Mouse (Mus musculus): ENCODE measurements at regions not wholly inside any gene's neighbourhood (a gene's known extent, or its start where the extent isn't known, plus 50 kb on each side); places are given as distances from the start of the nearest gene placed in this dataset.

- DNase-seq (ENCODE audit: low read depth, low spot score), result peak; percentile 28
Observed at GRCm38 (mm10) chr10:126070984-126071713, 105.2 kb downstream of the Lrig3 start.

- DNase-seq (ENCODE audit: low read depth, low spot score), result no peak
Observed at GRCm38 (mm10) chr10:126071714-126072057, 105.7 kb downstream of the Lrig3 start.

DNA sequence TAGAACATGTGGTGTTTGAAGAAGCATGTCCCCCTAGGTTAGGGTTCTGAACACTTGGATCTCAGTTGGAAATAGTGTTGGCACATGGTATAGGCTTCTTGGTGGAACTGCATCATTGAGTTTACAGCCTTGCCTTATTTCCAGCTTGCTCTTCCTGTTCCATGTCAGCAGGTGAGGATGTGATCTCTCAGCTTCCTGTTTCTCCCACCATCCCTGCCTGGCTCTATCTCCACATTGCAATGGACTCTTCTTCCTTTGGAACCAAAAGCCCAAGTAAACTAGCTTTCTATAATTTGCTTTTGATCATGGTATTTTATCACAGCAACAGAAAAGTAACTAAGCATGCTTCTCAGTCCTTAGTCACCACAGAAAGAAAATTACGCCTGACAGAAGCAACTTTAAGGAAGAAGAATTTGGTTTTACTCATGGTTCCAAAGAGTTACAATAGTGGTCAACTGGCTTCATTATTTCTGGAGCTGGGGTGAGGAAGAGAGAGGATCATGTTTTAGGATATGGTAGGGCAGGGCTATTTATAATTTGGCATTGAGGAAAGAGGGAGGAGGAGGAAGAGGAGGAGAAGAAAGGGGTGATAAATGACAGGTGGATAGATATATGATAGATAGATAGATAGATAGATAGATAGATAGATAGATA is 111.5 kb downstream of the Lrig3 start:
- no peak for DNase-seq (ENCODE audit: low read depth, low spot score)

DNA sequence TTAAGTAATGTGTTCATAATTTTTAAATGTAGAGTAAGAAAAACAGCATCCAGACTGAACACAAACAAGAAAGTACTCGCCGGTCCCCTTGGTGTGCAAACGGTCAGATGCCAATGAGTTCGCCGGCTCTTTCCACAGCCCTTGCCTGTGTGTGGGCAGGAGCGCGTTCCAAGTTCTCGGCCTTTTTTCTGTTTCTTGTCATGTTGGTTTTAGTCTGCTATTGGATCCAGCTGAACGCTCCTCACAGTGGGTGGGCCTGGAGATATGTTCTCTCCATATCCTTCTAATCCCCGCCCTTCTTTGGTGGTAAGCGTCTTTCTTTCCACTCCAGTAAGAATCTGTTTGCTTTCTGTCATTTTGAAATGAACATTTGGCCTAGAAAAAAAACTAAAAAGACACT is 116.6 kb downstream of the Lrig3 start:
- DNase-seq (ENCODE audit: low read depth, low spot score), result no peak

GRCm38 (mm10) chr10:126086684-126087083 is 120.7 kb downstream of the Lrig3 start:
- no peak for DNase-seq (ENCODE audit: low read depth, low spot score)

GRCm38 (mm10) chr10:126094238-126094880 is 128.4 kb downstream of the Lrig3 start:
- DNase-seq (ENCODE audit: low read depth, low spot score), result no peak

GRCm38 (mm10) chr10:126097896-126098295 is 131.9 kb downstream of the Lrig3 start:
- DNase-seq (ENCODE audit: low read depth, low spot score), result no peak

DNA sequence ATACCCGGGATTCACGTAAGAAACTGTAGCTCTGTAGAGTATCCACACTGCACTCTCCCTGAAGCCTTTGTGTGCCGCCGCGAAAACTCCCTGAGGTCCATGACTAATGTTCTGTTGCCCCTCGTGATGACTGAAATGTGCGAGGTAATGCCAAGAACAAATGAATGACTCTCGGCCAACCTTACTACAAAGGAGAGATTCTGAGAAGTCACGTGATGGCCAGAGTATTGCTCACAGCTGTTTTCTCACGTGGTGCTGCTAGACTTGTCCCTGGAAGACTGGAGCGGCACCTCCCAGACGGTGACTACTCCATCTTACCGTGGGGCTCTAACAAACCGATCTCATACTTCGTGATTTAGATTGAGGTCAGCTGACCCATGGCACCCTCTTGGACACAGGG is 136.9 kb downstream of the Lrig3 start:
- no peak for DNase-seq (ENCODE audit: low read depth, low spot score)

- DNase-seq (ENCODE audit: low read depth, low spot score), result no peak
Observed at GRCm38 (mm10) chr10:126113106-126113505, 147.1 kb downstream of the Lrig3 start.

- no peak for DNase-seq (ENCODE audit: low read depth, low spot score)
Observed at GRCm38 (mm10) chr10:126115386-126115785, 149.4 kb downstream of the Lrig3 start.

DNA sequence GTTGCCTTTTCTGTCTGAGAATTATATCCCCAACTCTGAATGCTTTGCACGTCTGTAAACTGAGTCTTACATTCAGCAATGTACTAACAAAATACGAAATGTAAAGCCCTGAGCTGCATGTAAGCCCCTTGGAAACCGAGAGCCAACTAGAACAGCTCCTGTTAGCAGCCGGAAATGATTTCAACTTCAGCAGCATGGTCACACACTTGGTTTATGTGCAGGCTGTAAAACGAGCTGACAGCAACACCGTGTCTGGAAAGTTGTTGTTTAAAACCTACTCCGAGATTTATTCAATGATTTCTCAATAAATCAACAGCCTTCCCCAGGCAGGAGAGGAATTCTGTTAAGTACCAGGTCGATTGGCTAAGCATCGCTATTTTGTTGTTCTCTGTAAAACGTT is 155.7 kb downstream of the Lrig3 start:
- no peak for DNase-seq (ENCODE audit: low read depth, low spot score)

GRCm38 (mm10) chr10:126122504-126122903 is 156.5 kb downstream of the Lrig3 start:
- DNase-seq (ENCODE audit: low read depth, low spot score), result no peak

DNA sequence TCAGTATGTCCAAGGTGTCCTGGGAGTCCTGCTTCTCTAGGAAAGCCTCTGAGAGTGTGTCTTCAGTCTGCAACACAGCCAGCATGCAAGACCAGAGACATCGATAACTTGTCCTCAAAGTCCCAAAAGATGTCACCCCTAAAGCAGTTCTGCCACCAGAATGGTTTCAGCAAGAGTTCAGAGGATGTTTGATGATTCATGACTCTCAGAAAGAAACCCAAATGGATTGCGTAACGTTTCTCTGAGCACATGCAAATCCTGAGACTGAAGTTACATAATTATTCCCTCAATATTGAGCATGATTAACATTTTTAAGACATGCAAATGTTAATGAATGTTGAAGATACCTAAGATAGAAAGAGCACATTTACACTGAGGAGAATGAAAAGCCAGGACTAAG is 167.2 kb downstream of the Lrig3 start:
- no peak for DNase-seq (ENCODE audit: low read depth, low spot score)

GRCm38 (mm10) chr10:126133957-126134356 is 168.0 kb downstream of the Lrig3 start:
- DNase-seq (ENCODE audit: low read depth, low spot score), result no peak

GRCm38 (mm10) chr10:126138585-126138984 is 172.6 kb downstream of the Lrig3 start:
- DNase-seq (ENCODE audit: low read depth, low spot score), result no peak

GRCm38 (mm10) chr10:126141586-126141985 is 175.6 kb downstream of the Lrig3 start:
- DNase-seq (ENCODE audit: low read depth, low spot score), result no peak

GRCm38 (mm10) chr10:126143833-126144232 is 177.9 kb downstream of the Lrig3 start:
- no peak for DNase-seq (ENCODE audit: low read depth, low spot score)

DNA sequence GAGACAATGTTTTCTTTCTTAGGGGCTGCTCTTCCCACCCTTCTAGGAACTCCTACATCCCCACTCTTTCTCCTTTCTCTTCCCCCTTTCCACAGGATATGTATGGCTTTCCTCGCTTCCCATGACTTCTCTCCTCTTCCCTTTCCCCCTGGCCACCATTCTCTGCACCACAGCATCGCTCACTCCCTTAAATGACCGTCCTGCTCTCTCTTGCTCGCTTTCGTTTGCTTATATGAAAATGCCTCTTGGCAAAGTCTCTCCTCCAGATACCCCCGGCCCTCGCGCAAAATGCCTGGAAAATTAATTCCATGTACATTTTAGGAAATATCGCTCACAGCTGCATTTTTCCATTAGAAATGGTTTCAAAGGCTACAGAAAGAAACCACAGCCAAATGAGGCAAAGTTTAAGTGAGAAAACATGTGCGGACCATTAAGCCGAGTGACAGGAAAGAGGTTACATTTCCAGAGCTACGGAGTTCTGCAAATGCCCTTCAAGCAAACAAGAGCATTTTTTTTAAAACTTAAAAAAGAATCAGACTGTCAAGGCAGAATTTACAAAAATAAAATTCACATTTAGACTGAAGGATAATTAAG is 178.7 kb downstream of the Lrig3 start:
- DNase-seq (ENCODE audit: low read depth, low spot score), result no peak

GRCm38 (mm10) chr10:126157300-126157699 is 191.3 kb downstream of the Lrig3 start:
- DNase-seq (ENCODE audit: low read depth, low spot score), result no peak

DNA sequence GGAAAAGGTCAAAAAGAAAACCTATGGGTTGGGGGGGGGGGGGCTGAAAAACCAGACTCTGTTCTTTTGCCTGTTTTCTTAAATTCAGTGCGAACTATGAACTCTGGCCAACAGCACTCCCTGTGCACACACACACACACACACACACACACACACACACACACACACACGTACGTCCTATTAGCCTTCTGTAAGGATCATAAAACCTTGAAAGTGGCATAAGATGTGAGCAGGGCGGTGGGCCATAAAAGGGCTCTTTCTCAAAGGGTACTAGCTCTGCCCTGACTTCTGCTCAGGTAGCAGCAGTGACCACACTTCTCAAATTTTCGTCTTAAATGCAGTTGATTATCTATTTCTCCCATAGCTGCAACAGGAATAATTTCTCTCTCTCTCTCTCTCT is 199.2 kb downstream of the Lrig3 start:
- no peak for DNase-seq (ENCODE audit: low read depth, low spot score)

DNA sequence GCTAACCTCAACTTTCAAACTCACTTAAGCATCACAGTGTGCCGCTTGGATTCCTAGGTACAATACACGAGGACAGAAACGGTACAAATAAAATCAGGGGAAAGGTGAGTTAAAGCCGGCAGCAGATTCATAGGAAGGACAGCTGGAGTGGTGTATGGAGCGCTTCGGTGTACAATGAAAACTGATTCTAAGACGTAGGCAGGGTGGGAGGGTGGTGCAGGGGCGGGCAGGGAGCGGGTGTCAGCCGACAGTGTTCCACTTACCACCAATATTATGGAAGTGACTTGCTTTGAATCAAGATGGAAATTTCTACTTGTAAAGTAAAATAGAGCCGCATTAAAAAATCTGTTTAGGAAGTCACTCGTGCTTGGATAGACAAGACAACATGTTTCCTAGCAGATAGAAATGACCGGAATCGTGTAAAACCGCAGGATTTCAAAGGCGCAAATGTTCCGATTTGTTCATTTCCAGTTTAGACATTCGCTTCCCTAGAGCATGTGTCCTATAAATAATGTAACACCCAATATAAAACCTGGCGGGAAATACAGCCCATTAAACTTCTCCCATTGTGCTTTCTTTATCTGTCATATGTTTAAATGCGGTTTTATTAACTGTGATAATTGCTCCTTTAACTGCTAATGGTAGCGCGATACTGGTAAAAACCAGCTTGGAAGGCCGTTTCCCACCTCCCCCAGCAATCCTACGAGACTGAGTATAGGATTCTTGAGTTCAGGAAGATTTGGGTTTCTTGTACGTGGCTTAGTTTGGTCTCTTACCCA is 203.3 kb downstream of the Lrig3 start:
- no peak for DNase-seq (ENCODE audit: low read depth, low spot score)

DNA sequence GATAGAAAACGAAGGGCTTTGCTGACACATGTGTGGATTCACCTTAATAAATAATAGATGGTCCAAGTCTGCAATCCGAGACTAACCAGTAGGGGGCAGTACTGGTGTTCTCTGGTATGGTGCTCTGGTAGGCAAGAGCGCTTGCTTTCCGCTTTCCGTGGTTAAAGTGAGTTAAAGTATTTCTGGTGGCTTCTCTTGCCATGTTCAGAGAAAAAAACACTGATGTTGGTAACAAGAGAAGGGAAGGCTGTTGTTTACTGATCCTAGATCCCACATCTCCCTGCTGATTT is 203.9 kb downstream of the Lrig3 start:
- no peak for DNase-seq (ENCODE audit: low read depth, low spot score)
